Mouse (Mus musculus): ENCODE data around the gene Shbg.
"Not testable (repeated sequence)": the region's sequence is repeated elsewhere in the genome, so short reads cannot be mapped to it uniquely, and the experiment has no call there.

Gene Shbg

DNA sequence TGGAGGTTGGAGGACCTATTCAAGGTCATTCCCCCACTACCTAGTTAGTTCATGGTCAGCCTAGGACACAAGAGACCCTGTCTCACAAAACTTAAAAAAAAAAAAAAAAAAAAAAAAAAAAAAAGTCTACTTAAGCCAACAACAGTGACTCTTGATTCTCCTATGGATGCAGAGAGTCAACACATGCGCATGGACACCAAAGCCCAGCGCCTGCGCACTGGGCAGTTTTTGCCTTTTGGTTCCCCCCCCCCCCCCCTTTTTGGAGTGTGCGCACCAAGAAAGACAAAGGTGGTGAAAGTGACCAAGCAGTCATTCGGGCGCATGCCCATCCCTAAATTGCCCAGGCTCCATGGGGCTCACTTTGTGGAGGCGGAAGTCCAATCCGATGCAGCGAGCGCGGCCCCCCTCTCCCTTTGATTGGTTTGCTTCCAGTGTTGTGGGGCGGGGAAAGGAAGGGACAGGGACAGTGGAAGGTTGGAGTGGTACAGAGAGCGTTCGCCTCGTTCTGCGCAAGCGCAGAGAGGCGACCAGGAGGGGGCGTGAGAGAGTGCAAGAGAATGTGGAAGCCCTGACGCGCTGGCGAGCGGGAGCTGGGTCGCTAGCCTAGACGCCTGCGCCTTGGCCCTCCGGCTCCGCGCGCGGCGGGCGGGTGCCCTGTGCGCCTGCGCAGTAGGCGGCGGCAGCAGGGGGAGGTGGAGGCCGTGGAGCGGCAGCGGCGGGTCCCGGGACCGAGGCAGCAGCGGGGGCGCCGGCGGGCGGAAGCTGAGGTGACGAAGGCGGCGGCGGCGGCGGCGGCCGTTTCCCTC lies 14.8 kb upstream of the Shbg start, which contains the start of gene Fxr2:
Fxr2 (plus strand) TSS at position 707 of the 806 bp plus-strand sequence.
- peak; percentile 100 for DNase-seq (ENCODE audit: low read depth, low spot score)

GRCm38 (mm10) chr11:69629802-69630201 lies 12.1 kb upstream of the Shbg start:
- DNase-seq (ENCODE audit: low read depth, low spot score) = no peak

GRCm38 (mm10) chr11:69628286-69628685 lies 10.6 kb upstream of the Shbg start:
- DNase-seq (ENCODE audit: low read depth, low spot score) = no peak

DNA sequence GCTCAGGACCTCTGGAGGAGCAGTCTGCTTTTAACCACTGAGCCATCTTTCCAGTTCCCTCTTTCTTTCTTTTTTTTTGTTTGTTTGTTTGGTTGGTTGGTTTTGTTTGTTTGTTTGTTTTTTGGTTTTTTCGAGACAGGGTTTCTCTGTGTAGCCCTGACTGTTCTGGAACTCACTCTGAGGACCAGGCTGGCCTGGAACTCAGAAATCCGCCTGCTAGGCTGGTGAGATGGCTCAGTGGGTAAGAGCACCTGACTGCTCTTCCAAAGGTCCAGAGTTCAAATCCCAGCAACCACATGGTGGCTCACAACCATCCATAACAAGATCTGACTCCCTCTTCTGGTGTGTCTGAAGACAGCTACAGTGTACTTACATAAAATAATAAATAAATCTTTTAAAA lies 6.6 kb upstream of the Shbg start:
- not testable (repeated sequence) for DNase-seq (ENCODE audit: low read depth, low spot score)

GRCm38 (mm10) chr11:69623006-69623405 lies 5.3 kb upstream of the Shbg start:
- DNase-seq (ENCODE audit: low read depth, low spot score) = no peak

DNA sequence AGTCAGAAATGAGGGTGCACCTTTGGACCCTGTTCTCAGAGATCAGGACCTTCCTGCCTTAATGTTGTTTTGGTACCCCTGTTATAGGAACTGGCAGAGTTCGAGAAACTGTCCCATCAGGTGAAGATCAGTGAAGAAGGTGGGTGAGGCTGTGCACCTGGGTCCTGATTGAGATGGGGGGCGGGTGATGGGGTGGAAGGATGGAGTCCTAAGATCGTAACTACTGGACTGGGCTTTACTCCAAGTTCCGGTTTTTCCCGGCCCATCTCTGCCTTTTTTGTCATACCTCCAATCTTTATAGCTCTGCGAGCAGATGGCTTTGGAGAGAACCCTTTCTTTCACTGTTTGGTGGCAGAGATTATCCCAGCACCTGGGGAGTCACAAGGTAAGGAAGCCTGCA lies 4.7 kb upstream of the Shbg start:
- no peak for DNase-seq (ENCODE audit: low read depth, low spot score)

GRCm38 (mm10) chr11:69621571-69622268 lies 4.0 kb upstream of the Shbg start, which contains the start of gene Sat2:
Sat2 (plus strand) TSS chr11:69622024.
- peak; percentile 60 for DNase-seq (ENCODE audit: low read depth, low spot score)

DNA sequence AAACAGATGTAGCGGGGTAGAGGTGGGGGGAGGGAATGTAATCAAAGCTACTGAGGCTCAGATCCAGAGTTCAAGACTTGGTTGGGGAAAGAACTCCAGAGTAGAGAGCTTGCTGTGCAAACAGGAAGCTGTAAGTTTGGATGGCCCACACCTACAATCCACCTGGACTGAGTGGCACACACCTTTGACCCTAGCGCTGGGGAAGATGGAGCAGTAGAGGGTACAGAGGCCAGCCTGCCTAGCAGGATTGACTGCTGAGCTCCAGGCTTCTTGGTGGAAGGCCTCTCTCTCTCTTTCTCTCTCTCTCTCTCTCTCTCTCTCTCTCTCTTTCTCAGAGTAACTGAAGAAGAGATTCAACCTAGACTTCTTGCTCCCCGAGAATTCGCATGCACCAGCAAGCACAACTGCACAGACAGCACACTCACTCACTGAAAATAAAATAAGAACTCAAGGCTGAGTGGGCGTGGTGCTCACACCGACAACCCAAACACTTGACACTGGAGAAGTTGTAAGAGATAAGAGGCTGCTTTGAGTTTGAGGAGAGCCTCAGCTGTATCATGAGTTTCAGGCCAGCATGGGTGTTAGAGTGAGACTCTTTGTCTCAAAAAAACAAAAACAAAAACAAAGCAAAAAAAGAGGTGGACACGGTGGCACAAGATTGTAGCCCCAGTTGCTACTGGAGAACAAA lies 2.8 kb upstream of the Shbg start:
- no peak for DNase-seq (ENCODE audit: low read depth, low spot score)

- DNase-seq (ENCODE audit: low read depth, low spot score) = no peak
Observed at GRCm38 (mm10) chr11:69616781-69617180, 924 bp downstream of the Shbg start.

GRCm38 (mm10) chr11:69614257-69614588 lies 3.5 kb downstream of the Shbg start:
- DNase-seq (ENCODE audit: low read depth, low spot score) = not testable (repeated sequence)

- DNase-seq (ENCODE audit: low read depth, low spot score) = no peak
Observed at GRCm38 (mm10) chr11:69613553-69614256, 4.0 kb downstream of the Shbg start.

- no peak for DNase-seq (ENCODE audit: low read depth, low spot score)
Observed at GRCm38 (mm10) chr11:69610899-69611298, 6.8 kb downstream of the Shbg start.

GRCm38 (mm10) chr11:69609416-69609815 lies 8.3 kb downstream of the Shbg start:
- no peak for DNase-seq (ENCODE audit: low read depth, low spot score)

- DNase-seq (ENCODE audit: low read depth, low spot score) = no peak
Observed at GRCm38 (mm10) chr11:69608525-69608924, 9.2 kb downstream of the Shbg start.

DNA sequence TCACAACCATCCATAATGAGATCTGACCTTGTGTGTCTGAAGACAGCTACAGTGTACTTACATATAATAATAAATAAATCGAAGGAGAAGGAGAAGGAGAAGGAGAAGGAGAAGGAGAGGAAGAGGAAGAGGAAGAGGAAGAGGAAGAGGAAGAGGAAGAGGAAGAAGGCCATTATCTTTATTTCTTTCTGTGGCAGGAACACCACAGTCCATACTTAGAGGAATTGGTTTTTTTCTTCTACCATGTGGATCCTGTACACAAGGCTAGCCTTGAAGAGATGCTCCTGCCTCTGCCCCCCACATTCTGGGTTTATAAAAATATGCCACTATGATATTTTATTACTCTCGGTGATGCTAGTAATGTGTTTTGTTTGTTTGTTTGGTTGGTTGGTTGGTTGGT lies 10.9 kb downstream of the Shbg start:
- no peak for DNase-seq (ENCODE audit: low read depth, low spot score)

DNA sequence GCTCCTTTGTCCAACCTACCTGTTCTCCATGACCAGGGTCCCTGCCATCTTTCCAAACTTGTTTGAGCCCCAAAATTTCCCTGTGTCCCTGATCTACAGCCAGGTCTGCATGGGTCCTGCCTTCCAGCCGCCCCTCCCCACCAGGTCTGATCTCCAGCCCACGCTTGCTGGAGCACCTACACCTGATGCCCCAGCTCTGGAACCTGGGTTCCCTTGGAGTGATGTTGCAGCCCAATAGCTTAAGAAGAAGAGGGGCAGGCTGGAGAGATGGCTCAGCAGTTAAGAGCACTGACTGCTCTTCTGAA lies 11.3 kb downstream of the Shbg start:
- DNase-seq (ENCODE audit: low read depth, low spot score) = no peak

DNA sequence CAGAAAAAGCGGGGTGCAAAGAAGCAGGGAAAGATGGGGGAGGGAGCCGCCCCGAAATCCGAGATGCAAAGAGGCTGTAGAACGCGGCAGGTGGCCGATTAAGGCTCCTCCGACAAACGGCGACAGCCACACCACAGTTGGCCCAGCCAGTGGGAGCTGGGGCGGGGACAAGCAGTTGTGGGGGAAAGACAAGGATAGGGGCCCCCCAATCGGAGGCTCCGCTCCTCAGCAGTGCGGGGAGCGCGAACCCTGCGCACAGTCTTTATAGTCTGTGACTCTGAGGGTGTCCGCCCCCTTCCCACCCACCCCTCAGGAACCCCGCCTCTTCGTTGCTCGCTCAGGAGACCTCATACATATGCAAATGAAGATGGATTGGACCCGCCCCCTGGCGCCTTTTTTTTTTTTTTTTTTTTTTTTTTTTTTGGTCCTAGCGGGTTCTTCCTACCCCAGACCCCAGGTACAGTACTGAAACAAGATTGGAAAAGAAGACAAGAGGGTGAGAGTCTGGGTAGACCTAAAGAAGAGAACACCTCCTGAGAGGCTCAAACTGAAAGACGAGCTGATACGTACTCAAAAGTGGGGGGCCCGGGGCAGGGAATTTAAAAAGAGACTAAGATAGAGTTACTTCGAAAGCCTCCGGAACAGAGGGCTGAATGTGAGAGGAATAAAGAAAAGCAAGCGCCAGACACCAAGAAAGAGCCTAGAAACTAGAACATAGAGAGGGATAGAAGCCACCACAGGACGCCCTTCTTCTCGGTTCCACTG lies 11.8 kb downstream of the Shbg start, which contains the start of gene Atp1b2:
Atp1b2 (minus strand) TSS at position 217 of the 765 bp plus-strand sequence.
- peak; percentile 73 for DNase-seq (ENCODE audit: low read depth, low spot score)

DNA sequence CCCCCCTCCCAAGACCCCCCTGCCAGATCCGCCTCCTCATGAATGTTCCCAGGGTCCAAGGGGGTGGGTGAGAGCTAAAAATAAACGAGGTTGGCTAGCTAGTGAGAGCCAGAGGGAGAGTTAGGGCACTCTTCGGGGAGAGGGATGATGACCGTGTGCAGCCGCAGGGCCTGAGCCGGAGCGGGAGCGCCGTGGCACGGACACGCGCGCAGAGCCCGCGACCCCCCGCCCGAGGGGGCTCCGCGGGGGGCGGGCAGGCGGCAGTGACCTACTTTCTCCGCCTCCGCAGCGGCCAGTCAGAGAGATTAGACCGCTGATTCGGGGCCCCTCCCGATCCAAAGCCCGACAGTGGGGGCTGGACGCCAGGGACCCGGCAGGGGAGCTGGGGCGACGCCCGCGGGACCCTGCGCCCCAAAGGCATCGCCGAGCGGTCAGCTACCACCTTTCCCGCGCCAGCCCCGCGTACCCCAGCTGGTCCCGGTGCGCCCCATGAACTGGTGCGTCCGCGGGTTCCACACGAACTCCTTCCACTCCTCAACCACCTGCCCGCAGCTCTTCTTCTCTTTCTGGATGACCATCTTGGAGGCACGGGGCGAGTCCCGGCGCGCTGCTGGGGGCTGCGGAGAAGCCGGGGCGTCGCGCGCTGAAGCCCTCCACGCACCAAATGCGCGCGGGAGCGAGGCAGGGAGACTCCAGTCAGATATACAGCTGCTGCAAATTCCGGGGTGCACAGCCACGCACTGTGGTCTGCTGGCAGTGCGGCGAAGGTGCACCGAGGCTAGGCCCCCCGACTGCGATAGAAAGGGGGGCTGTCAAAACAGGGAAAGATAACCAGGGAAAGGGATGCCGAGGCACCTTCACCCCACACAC lies 12.7 kb downstream of the Shbg start:
- no peak for DNase-seq (ENCODE audit: low read depth, low spot score)

GRCm38 (mm10) chr11:69604347-69604746 lies 13.4 kb downstream of the Shbg start:
- no peak for DNase-seq (ENCODE audit: low read depth, low spot score)

GRCm38 (mm10) chr11:69603516-69603915 lies 14.2 kb downstream of the Shbg start:
- DNase-seq (ENCODE audit: low read depth, low spot score) = no peak

Measured in telencephalon, adult 2 months (tissue).